Mouse (Mus musculus): Measurements from ENCODE around the gene Acr.

Acr gene

GRCm38 (mm10) chr15:89568114-89568513 lies at the start of gene Acr:
Gene Acr (plus strand): TSS chr15:89568326.
- no peak for DNase-seq (ENCODE audit: low read depth)

GRCm38 (mm10) chr15:89521951-89522350 lies 46.2 kb upstream of the Acr start:
- DNase-seq (ENCODE audit: low read depth), result no peak

- DNase-seq (ENCODE audit: low read depth), result no peak
Observed at GRCm38 (mm10) chr15:89522566-89523282, 45.4 kb upstream of the Acr start.

GRCm38 (mm10) chr15:89523283-89523832 lies 44.8 kb upstream of the Acr start:
- no peak for DNase-seq (ENCODE audit: low read depth)

- no peak for DNase-seq (ENCODE audit: low read depth)
Observed at GRCm38 (mm10) chr15:89524001-89524571, 44.0 kb upstream of the Acr start.

GRCm38 (mm10) chr15:89524611-89525415 lies 43.3 kb upstream of the Acr start:
- DNase-seq (ENCODE audit: low read depth), result no peak

GRCm38 (mm10) chr15:89525464-89525863 lies 42.7 kb upstream of the Acr start:
- no peak for DNase-seq (ENCODE audit: low read depth)

GRCm38 (mm10) chr15:89525896-89526295 lies 42.2 kb upstream of the Acr start:
- DNase-seq (ENCODE audit: low read depth), result no peak

- DNase-seq (ENCODE audit: low read depth), result no peak
Observed at GRCm38 (mm10) chr15:89526776-89527325, 41.3 kb upstream of the Acr start.

GRCm38 (mm10) chr15:89527466-89527865 lies 40.7 kb upstream of the Acr start:
- no peak for DNase-seq (ENCODE audit: low read depth)

- DNase-seq (ENCODE audit: low read depth), result no peak
Observed at GRCm38 (mm10) chr15:89528201-89528850, 39.8 kb upstream of the Acr start.

- DNase-seq (ENCODE audit: low read depth), result no peak
Observed at GRCm38 (mm10) chr15:89528923-89529322, 39.2 kb upstream of the Acr start.

GRCm38 (mm10) chr15:89530336-89530735 lies 37.8 kb upstream of the Acr start:
- DNase-seq (ENCODE audit: low read depth), result peak; percentile 43

GRCm38 (mm10) chr15:89531399-89531798 lies 36.7 kb upstream of the Acr start:
- no peak for DNase-seq (ENCODE audit: low read depth)

GRCm38 (mm10) chr15:89532026-89532923 lies 35.9 kb upstream of the Acr start:
- no peak for DNase-seq (ENCODE audit: low read depth)

- no peak for DNase-seq (ENCODE audit: low read depth)
Observed at GRCm38 (mm10) chr15:89532924-89533842, 34.9 kb upstream of the Acr start.

- DNase-seq (ENCODE audit: low read depth), result no peak
Observed at GRCm38 (mm10) chr15:89533843-89534207, 34.3 kb upstream of the Acr start.

GRCm38 (mm10) chr15:89544171-89544570 lies 24.0 kb upstream of the Acr start:
- DNase-seq (ENCODE audit: low read depth), result no peak

- no peak for DNase-seq (ENCODE audit: low read depth)
Observed at GRCm38 (mm10) chr15:89547321-89547720, 20.8 kb upstream of the Acr start.
